Mouse (Mus musculus) hindbrain, embryonic 16.5 days (tissue): ENCODE results near the gene Gabrr3. TPM values are rescaled to one million over a fixed set of nuclear protein-coding genes. Genes with fewer than 3 reads are reported as not detected.

ENCODE experiments used
- ATAC-seq: fragments of 200-750 bp; cut with Nextera tagmentation; 2 replicates; pipeline ENCODE4 v1.8.0; 2017; ENCODE audit warnings: moderate TSS enrichment, moderate library complexity
- H3K27ac ChIP-seq: fragments of 300-500 bp; sonication (generic); 2 replicates; pipeline ENCODE4 v1.5.1; 2014; ENCODE audit warnings: low read depth, mild to moderate bottlenecking, control low read depth, low read length, moderate library complexity
- H3K27me3 ChIP-seq: fragments of 300-500 bp; sonication (generic); replicated peaks from 2 replicates; pipeline ENCODE4 v1.6.1; 2014; ENCODE audit warnings: low read length; ENCODE audit not compliant: control insufficient read depth, insufficient read depth
- H3K36me3 ChIP-seq: fragments of 300-500 bp; sonication (generic); 2 replicates; pipeline ENCODE4 v1.6.1; 2014; ENCODE audit warnings: mild to moderate bottlenecking, low read length, moderate library complexity, mixed read lengths; ENCODE audit not compliant: control insufficient read depth, insufficient read depth
- H3K4me1 ChIP-seq: fragments of 300-500 bp; sonication (generic); 2 replicates; pipeline ENCODE4 v1.6.1; 2014; ENCODE audit warnings: low read depth, low read length; ENCODE audit not compliant: control insufficient read depth, insufficient read depth
- H3K4me2 ChIP-seq: fragments of 300-500 bp; sonication (generic); 2 replicates; pipeline ENCODE4 v1.6.1; 2014; ENCODE audit warnings: mild to moderate bottlenecking, low read length, control low read depth, moderate library complexity
- H3K4me3 ChIP-seq: fragments of 300-500 bp; sonication (generic); 2 replicates; pipeline ENCODE4 v1.5.1; 2014; ENCODE audit warnings: mild to moderate bottlenecking, low read length, control low read depth, moderate library complexity
- H3K9ac ChIP-seq: fragments of 300-500 bp; sonication (generic); 2 replicates; pipeline ENCODE4 v1.6.1; 2014; ENCODE audit warnings: low read depth, mild to moderate bottlenecking, control low read depth, low read length, moderate library complexity
- H3K9me3 ChIP-seq: fragments of 300-500 bp; sonication (generic); 2 replicates; pipeline ENCODE4 v1.6.1; 2014; ENCODE audit warnings: mild to moderate bottlenecking, low read length, moderate library complexity; ENCODE audit not compliant: control insufficient read depth
- WGBS: fragments of 180-500 bp; shearing (Covaris S2); extraction: QIAGEN DNeasy Blood & Tissue Kit; methylation state at CpG from one replicate; pipeline ENCODE4 v1.1.7; 2014; 5-methylcytosine and 5-hydroxymethylcytosine counted together
- polyA plus RNA-seq: library from polyadenylated mRNA; unstranded; fragments of >200 nt; fragmentation: Nextera tagmentation; extraction: Ambion mirVana; gene quantifications from 2 replicates; pipeline ENCODE4 v1.2.1, GENCODE M21; 2015

Gene Gabrr3
- polyA plus RNA-seq, 1 experiment from 2014 or later = not detected

- 97% methylated on average over 9 of the region's 9 CpGs for WGBS
- Histone ChIP-seq H3K4me1 (no peaks in the 10 kb centered on the region), H3K9ac (no peak overlapping the region), H3K9me3 (no peaks in the 10 kb centered on the region), H3K27ac (no peak overlapping the region), H3K27me3 (no peaks in the 10 kb centered on the region), H3K4me2 (no peak overlapping the region), H3K36me3 (peaks cover 5% of the 10 kb centered on the region), H3K4me3 (no peak overlapping the region)
- no peak for ATAC-seq
These were observed 80.9 kb downstream of the Gabrr3 start for GRCm38 (mm10) chr16:59487975-59488548.

GRCm38 (mm10) chr16:59493199-59493598, 86.1 kb downstream of the Gabrr3 start:
- H3K9me3 ChIP-seq = no peaks in the 10 kb centered on the region
- H3K9ac ChIP-seq = no peak overlapping the region
- no peaks in the 10 kb centered on the region for H3K4me1 ChIP-seq
- WGBS = 90% methylated on average over 14 of the region's 14 CpGs
- no peak for ATAC-seq
- no peaks in the 10 kb centered on the region for H3K27me3 ChIP-seq
- no peak overlapping the region for H3K4me2 ChIP-seq
- no peak overlapping the region for H3K27ac ChIP-seq
- H3K36me3 ChIP-seq = peaks cover 8% of the 10 kb centered on the region
- no peak overlapping the region for H3K4me3 ChIP-seq

- Histone ChIP-seq H3K9me3 (no peaks in the 10 kb centered on the region), H3K4me2 (no peak overlapping the region), H3K4me1 (no peaks in the 10 kb centered on the region), H3K4me3 (no peak overlapping the region), H3K36me3 (peaks cover 2% of the 10 kb centered on the region; the same call in 1 of the 2 replicates), H3K27ac (no peak overlapping the region), H3K27me3 (no peaks in the 10 kb centered on the region), H3K9ac (no peak overlapping the region)
- ATAC-seq = no peak
- WGBS = 86% methylated on average over 1 of the region's 1 CpGs
These were observed 90.8 kb downstream of the Gabrr3 start for GRCm38 (mm10) chr16:59497947-59498346.

- Histone ChIP-seq H3K27me3 (no peaks in the 10 kb centered on the region), H3K4me1 (no peaks in the 10 kb centered on the region), H3K4me3 (no peak overlapping the region), H3K36me3 (0 out of 2 replicates have a peak, but pooled peaks cover 2% of the 10 kb centered on the region), H3K4me2 (no peak overlapping the region), H3K9me3 (no peaks in the 10 kb centered on the region), H3K9ac (no peak overlapping the region), H3K27ac (no peak overlapping the region)
- 84% methylated on average over 3 of the region's 3 CpGs for WGBS
- no peak for ATAC-seq
These were observed 92.0 kb downstream of the Gabrr3 start for GRCm38 (mm10) chr16:59499180-59499579.

- no peak overlapping the region for H3K9ac ChIP-seq
- no peak for ATAC-seq
- no peak overlapping the region for H3K27ac ChIP-seq
- H3K36me3 ChIP-seq = no peaks in the 10 kb centered on the region
- no peaks in the 10 kb centered on the region for H3K27me3 ChIP-seq
- WGBS = 91% methylated on average over 5 of the region's 5 CpGs
- H3K4me3 ChIP-seq = no peak overlapping the region
- no peak overlapping the region for H3K4me2 ChIP-seq
- no peaks in the 10 kb centered on the region for H3K9me3 ChIP-seq
- H3K4me1 ChIP-seq = no peaks in the 10 kb centered on the region
These were observed 102.7 kb downstream of the Gabrr3 start for GRCm38 (mm10) chr16:59509830-59510229.

Other genes with a start within 250 kb of the Gabrr3 start
- gene Olfr196, start 236.9 kb upstream of the Gabrr3 start, polyA plus RNA-seq = not detected in 2 replicates
- gene Olfr198, start 203.8 kb upstream of the Gabrr3 start, polyA plus RNA-seq = not detected in 2 replicates
- gene Olfr199, start 187.6 kb upstream of the Gabrr3 start, polyA plus RNA-seq = not detected in 2 replicates
- gene Olfr201, start 134.7 kb upstream of the Gabrr3 start, polyA plus RNA-seq = not detected in 2 replicates
- gene Olfr202, start 120.5 kb upstream of the Gabrr3 start, polyA plus RNA-seq = not detected in 2 replicates
- not detected in 2 replicates for gene Olfr203, start 108.5 kb upstream of the Gabrr3 start, polyA plus RNA-seq
- gene Olfr204, start 89.1 kb upstream of the Gabrr3 start, polyA plus RNA-seq = not detected in 2 replicates
- not detected in 2 replicates for gene Olfr205, start 76.2 kb upstream of the Gabrr3 start, polyA plus RNA-seq
- not detected in 2 replicates for gene Olfr206, start 58.1 kb upstream of the Gabrr3 start, polyA plus RNA-seq
- not detected in 2 replicates for gene Olfr209, start 43.3 kb upstream of the Gabrr3 start, polyA plus RNA-seq
- 16.8 and 19.0 TPM in 2 replicates for gene Riox2, start 64.4 kb downstream of the Gabrr3 start, polyA plus RNA-seq
- 2.0 and 3.0 TPM in 2 replicates for gene Crybg3, start 193.6 kb downstream of the Gabrr3 start, polyA plus RNA-seq
- 56.7 and 68.3 TPM in 2 replicates for gene Arl6, start 232.1 kb downstream of the Gabrr3 start, polyA plus RNA-seq